Mouse (Mus musculus): ENCODE measurements around the gene Eif5a. TPM values are rescaled to one million over a fixed set of nuclear protein-coding genes. Genes with fewer than 3 reads are reported as not detected.
"Not testable (repeated sequence)": the region's sequence is repeated elsewhere in the genome, so short reads cannot be mapped to it uniquely, and the experiment has no call there.

The Eif5a gene
- total RNA-seq, 2 experiments from 2014 or later = 431 to 468 TPM

DNA sequence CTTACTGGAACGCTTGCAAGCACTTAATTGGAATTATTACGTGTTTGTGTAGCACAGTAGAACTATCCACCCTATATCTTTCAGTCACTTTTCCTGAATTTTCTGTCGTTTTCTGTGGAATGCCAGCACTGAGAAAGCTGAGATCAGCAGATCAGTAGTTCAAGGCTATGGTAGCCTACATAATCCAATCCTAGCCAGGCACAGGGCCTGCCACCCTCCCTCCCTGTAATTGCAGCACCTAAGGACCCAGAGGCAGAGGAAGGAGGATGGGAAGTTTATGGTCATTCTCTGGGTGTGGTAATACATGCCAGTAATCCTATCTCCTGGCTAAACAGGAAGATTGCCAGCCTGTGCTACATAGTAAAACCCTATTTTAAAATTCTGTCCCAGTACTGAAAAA lies 1.0 kb upstream of the Eif5a start:
- DNase-seq (ENCODE audit: low spot score in 2 of 2) = no peak

DNA sequence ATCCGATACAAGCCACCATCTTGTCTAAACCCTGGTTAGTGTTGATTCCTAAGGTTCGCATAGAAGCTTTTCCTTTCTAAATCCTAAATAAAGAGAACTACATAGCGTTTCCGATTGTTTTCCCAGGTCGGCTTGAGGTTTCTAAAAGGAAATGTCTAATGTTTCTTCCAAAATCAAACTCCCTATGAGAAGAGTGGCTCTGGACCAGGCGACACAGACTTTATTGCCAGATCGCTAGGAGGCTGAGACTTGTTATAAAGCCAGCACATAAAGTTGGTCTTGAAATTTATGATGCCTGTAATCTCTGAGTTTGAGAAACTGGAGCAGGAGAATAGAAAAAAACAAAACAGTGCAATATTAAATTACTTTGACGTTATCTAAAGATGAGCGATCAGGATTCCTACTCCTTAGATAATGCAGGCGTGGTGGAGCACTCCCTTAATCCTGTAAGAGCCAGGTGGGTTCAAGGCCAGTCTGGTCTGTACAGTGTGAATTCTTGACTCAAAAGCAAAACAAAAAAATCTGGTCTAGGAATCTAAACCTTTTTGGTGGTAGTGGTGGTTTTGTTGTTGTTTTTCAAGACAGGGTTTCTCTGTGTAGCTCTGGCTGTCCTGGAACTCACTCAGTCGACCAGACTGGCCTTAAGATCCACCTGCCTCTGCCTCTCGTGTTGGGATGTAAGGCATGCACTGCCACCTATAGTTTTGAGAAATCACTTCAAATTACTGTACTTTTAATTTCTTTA lies 426 bp upstream of the Eif5a start:
- no peak for DNase-seq (ENCODE audit: low spot score in 2 of 2)

DNA sequence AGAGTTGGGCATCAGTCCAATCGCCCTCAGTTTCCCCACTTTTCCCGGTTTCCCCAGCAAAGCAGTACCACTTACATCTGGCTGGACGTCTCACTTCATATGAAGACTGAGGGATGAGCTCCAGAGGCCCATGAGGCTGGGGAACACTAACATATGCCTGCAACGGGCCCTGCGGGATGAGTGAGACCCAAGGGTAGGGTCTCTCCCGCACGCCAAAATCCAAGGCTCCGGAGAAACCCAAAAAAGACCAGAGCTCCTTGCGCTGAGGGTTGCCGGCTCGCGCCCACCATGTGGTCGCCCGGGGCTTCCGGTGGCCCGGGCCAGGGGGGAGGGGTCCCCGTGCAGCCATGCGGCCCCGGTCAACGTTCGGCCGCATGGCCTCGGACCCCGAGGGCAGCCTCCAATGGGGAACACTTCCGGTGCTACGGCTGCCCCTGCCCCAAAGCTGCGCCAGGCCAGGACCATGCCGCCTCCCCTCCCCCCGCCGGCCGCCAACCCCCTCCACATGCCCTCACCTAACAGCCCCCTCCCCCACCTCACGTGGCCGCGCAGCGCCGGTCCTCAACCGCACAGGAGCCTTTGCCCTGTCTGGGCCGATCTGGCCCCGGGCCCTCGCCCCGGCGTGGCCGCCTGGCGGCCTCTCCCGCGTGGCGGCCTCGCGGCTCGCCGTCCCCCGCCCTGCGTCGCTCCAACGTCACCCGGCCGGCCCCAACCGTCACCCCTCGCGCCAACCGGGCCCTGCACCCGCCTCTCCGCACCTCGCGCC lies 1.3 kb downstream of the Eif5a start:
- DNase-seq (ENCODE audit: low spot score in 2 of 2) = peak; percentile 48 to 53

DNA sequence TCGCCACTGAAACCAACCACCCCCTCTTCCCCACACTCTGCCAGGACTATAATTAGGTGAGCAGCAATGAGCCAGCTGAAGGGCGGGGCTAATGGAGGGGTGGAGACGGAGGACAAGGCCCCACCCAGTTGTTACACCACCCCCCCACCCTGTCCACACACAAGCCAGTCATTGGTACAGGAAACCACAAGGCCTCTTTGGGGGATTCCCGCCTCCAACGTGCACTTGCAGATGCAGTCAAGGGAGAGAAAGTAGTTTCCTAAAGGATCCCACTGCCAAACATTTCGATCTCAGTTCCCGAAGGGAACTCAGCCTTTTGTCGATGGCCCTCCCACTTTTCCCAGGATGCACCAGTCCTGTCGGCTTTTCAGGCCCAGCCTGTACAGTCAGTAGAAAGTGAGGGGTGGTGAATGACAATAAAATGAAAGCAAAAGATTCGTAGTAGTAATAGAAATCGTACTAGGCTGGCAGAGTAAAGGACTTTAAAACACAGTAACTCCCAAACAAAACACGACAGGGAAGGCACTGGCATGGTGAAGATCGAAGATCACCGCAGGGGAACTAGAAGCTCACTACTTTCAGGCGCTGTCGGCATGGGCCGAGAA lies 2.0 kb downstream of the Eif5a start:
- peak; percentile 22 to 36 for DNase-seq (ENCODE audit: low spot score in 2 of 2)

DNA sequence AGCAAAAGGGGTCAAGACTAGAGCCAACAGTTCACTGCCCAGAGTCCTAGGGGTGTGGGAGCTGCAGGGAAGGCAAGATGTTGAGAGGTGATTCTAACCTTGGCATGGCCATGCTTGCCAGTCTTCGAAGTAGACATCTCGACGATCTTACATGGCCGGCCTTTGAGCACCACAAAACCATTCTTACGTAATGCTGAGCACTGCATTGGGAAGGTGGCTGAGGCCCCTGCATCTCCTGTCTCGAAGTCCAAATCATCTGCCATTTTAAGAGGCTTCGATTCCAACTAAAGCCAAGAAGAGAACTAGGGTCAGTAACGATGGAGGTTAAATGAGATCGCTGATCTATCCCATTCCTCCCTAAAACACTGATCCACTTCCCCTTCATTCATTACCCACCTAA lies 2.7 kb downstream of the Eif5a start:
- DNase-seq (ENCODE audit: low spot score in 2 of 2) = no peak

DNA sequence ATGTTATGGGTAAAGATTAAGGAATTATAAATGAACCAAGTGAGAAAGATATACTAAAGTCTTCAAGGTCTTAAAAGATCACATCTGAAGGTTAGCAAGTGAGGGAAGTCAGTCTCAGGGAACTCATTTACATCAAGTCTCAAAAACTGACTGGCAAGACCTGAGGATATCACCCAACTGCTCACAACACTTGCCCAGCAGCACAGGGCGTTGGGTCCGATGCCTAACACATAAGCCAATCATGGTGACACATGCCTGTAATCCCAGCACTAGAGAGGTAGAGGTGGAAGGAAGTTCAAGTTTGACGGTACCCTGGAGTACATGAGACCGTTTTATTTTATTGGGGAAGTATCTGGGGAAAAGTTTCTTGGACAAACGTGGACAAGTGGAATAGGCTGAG lies 3.6 kb downstream of the Eif5a start:
- DNase-seq (ENCODE audit: low spot score in 2 of 2) = no peak

DNA sequence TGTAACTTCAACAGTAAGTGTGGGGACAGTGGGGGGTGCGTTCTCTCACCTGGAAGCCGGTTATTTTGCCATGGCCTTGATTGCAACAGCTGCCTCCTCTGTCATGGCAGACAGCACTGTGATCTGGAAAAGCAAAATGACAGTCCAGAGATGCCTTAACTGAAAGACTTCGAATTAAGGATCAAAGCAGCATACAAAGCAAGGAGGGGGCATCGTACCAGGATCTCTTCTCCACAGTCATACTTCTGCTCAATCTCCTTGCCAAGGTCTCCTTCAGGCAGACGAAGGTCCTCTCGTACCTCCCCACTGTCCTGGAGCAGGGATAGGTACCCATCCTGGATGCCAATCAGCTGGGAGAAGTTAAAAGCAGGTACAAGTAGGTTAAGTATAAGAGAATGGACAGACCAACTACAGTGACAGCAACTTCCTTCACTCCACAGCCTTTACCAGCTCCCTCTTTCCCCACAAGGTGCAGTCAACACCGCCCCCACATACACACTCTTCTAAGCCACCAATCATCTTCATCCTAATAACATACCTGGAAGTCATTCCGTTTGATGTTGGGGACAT lies 4.3 kb downstream of the Eif5a start:
- DNase-seq (ENCODE audit: low spot score in 2 of 2) = no peak

DNA sequence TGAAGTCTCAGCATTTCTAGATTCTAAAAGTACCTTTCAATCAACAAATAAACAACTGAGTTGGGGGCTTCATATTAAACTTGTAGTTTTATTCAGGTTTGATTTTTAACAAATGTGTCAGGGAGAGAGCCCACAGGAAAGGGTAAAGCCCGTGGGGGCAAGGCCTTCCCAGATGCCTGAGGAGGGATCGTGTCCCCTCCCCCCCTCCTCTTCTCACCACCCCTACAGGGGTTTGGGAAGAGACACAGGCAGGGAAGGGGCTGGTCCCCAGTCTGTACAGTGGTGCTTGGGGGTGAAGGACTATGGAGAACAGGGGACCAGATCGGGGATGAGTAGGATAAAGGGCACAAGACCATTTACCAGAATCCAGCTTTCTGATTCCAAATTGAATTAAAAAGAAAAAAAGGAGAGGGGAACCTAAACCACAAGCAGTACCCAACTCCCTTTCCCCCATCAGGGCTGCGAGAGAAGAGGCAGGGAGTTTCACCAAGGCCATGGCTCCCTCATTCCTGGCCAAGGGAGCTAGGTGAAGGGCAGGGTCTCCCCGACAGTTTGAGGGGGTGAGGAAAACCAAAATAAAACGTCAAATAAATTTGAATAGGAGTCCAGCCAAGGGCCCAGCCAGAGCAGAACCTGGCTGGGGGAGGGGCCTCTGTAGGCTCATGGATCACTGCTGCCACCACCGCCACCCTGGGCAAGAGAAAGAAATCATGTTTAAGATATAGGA lies 4.9 kb downstream of the Eif5a start:
- not testable (repeated sequence) for DNase-seq (ENCODE audit: low spot score in 2 of 2)

DNA sequence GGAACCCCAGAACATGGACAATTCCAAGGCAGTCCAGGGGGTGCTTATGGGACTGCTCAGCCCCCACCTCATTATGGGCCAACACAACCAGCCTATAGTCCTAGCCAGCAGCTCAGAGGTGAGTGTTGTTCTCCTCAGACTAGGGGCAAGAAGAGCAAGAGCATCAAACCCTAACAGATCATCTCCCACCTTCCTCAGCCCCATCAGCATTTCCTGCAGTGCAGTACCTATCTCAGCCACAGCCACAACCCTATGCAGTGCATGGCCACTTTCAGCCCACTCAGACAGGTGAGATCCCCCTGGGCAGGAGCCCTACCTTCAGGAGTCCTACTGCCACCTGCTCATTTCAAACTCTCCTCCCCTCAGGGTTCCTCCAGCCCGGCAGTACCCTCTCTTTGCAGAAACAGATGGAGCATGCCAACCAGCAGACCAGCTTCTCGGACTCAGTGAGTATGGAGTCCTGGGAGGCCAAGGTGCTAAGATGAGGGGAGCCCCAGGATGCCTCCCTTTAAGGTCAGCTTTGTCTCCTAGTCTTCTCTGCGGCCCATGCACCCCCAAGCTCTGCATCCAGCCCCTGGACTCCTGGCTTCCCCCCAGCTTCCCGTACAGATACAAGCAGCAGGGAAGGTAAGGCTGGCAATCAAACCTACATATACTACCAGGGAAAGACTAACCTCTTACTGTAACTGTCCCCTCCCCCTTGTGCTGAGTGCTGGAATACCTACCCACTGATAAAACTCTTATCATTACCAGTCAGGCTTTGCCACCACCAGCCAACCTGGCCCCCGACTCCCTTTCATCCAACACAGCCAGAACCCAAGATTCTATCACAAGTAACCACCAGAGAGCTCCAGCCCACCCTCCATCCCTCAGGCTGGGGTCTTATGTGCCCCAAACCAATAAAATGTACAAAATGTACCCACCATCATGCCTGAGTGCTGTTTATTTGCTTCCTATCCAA lies 5.8 kb downstream of the Eif5a start:
- DNase-seq (ENCODE audit: low spot score in 2 of 2) = no peak

DNA sequence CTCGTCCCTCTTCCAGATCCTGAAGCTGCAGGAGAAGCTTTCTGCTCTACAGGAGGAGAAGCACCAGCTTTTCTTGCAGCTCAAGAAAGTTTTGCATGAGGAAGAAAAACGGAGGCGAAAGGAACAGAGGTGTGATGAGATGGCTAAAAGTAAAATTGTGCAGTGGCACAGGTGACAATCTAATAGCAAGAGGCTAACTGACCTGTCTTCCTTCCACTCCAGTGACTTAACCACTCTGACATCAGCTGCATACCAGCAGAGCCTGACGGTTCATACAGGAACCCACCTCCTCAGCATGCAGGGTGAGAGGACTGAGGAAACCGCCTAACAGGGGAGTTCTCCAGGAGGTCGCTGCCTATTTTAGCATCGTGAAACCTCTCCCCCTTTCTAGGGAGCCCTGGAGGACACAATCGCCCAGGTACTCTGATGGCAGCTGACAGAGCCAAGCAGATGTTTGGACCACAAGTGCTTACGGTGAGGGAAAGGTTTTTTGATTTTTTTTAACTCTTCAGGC lies 6.8 kb downstream of the Eif5a start:
- no peak for DNase-seq (ENCODE audit: low spot score in 2 of 2)

DNA sequence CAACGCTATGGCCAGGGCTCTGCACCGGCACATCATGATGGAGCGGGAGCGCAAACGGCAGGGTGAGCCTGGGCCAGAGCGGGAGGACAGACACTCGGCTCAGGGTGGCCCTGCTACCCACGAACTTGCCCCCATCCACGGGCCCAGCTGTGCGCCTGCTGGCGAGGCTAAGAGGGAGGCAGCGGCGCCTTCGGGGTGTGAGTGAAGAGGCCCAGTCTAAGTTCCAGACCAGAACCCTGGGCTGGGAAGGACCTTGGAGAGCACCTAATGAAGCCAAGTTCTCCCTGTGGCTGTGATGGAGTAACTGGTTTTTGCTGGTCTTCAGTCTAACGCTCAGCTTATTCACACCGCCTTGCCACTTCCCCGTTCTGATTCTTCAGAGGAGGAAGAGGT lies 7.4 kb downstream of the Eif5a start:
- no peak for DNase-seq (ENCODE audit: low spot score in 2 of 2)

DNA sequence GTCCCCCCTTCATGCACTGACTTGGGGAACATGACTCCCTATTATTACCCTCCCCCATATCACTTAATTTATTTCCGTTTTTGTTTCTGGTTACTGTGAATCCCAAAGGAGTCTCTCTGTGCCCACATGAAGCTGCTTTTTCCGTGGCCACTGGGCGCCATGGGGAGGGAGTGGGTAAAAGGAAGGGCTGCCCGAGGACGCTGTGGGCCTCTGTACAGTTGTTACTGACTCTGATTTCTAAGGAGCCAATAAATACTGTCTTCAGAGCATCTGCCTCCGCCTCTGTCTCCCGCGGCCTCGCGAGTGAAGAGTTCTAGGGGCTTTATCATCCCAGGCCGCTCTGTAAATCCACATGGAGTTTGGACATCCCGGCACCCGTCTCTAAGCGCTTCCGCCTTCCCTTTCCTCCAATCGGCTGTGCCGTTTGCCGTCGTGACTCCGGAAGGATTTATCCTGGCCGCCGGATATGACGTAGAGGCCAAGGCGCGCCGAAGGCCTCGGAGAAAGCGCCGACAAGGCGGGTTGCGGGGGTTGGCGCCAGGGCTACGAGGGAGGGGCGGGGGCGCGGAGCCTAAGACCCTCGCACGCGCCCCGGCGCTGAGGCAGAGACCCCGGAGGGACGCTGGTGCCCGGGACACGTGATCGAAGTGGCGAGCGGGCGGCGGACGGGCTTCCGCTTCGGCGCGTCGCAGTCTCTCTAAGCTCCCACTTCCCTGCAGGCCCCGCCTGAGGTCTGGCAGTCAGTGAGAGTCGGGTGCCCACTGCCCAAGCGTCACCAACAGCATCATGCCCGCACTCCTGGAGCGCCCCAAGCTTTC lies 8.0 kb downstream of the Eif5a start, which contains the start of gene Gps2:
Gene Gps2 (plus strand): TSS at position 335 of the 818 bp plus-strand sequence.
- DNase-seq (ENCODE audit: low spot score in 2 of 2) = peak; percentile 93 to 95

DNA sequence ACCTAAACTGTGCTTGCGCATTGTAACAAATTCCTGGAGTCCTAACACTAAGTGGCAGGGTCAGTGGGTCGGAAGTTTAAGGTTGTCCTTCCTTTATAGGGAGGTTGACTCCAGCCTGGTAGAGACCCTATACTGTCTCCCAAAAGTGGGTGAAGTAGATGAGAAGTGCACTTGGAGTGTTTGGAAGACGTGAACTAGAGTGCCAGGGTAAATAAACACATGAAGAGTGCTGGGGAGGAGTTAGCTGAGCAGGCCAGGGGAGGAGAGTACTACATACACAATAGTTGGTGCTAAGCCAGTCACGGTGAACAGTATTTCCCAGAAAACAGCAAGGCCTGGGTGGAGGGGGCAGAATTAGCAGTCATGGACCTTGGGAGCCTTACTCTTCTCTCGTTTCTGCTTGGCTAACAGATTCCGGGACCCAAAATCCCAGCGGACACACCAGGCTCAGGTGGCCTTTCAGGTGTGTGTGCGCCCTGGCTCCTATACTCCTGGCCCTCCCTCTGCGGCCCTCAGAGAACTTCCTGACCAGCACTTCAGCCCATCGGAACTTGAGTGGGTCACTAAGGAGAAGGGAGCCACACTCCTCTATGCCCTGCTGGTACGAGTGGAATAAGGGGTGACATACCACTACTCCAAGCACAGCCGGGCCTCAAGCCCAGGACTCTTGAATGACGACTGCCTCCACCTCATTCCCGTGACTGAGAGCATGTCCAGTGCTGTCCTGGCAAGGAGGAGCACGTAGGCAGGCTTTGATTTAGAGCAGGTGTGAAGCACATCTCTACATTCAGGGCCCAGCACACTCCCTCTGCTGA lies 8.8 kb downstream of the Eif5a start:
- no peak for DNase-seq (ENCODE audit: low spot score in 2 of 2)

DNA sequence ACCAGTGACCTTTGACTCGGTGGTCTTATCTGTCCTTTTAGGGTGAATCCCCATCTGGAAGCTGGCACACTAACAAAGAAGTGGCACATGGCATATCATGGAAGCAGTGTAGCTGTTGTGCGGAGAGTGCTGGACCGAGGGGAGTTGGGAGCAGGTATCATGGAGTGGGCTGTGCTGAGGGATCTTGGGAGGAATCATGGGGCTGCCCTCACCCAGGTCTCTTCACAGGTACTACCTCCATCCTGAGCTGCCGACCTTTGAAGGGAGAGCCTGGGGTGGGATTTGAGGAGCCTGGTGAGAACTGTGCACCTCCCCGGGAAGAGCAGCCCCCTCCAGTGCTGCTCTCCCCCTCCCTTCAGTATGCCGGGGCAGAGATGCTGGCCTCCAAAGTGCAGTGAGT lies 10.1 kb downstream of the Eif5a start:
- no peak for DNase-seq (ENCODE audit: low spot score in 2 of 2)

DNA sequence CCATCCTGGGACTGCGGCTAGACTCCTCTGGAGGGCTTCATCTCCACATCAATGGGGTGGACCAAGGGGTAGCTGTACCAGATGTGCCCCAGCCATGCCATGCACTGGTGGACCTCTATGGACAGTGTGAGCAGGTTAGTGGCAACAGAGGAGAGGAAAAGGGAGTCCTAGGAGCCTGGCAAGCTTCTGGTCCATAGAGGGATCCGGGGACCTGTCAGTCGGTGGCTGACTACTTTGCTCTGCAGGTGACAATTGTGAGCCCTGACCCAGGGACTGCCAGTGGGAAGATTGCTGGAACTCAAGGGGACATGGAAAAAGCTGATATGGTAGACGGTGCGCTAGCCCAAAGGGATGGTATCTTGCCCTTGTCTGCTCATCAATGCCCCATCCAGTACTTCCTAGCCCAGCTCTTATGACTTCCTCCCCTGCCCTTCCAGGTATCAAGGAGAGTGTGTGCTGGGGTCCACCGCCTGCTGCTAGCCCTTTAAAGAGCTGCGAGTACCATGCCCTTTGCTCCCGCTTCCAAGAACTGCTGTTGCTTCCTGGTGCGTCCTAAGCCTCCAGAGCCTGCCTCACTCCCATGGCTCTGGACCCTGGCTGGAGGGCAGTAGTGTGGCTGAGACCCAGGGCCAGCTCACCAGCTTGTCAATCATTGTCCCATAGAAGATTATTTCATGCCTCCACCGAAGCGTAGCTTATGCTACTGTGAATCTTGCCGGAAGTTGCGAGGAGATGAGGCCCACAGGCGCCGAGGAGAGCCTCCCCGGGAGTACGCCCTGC lies 10.8 kb downstream of the Eif5a start:
- DNase-seq (ENCODE audit: low spot score in 2 of 2) = no peak

DNA sequence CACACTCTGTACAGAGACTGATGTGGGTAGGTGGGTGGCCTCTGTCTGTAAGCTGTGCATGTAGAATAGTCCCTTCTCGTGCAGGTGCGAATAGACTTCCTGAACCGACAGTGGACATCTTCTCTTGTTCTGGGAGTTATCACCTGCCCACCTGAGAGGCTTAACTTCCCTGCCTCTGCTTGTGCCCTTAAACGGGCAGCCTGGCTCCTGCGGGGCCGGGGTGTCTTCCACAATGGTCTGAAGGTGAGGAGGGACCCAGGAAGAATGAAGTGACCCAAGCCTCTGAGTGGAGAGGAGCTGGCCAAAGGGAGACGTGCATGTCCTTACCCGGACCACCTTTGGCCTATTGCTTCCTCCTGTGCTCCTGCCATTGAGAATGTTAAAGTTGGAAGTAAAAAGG lies 11.6 kb downstream of the Eif5a start:
- DNase-seq (ENCODE audit: low spot score in 2 of 2) = no peak

DNA sequence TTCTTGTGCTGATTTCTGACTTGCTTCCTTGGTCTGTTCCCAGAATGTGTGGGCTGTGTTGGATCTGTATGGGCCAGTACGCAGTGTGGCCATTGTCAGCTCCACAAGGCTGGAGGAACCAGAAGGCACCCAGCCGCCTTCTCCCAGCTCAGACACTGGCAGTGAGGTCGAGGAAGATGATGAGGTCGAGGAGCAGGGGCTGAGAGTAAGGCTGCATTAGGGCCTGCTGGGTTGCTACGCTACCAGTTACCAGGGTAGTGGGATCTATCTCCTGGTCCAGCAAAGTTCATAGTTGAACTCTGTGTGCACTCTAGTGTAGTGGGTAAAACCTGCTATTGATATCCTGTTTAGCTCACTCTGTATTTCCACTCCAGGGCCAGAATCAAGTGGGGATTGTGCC lies 12.6 kb downstream of the Eif5a start:
- no peak for DNase-seq (ENCODE audit: low spot score in 2 of 2)

Measured in left cerebral cortex, adult 18-20 months (tissue).